Mouse (Mus musculus) testis, adult 2 months (tissue): ENCODE results near the gene Gas2.

Source experiments
- CTCF ChIP-seq: fragments of 200-500 bp; IDR thresholded peaks from 2 replicates; pipeline ENCODE4 v1.5.1; 2012; ENCODE audit warnings: low read depth, mild to moderate bottlenecking, inconsistent platforms, low read length, moderate library complexity; ENCODE audit not compliant: control insufficient read depth, insufficient read depth, insufficient replicate concordance
- POLR2A ChIP-seq: fragments of 200-500 bp; IDR thresholded peaks from 2 replicates; pipeline ENCODE4 v1.6.1; 2012; ENCODE audit warnings: low read depth, mild to moderate bottlenecking, inconsistent platforms, low read length, moderate library complexity; ENCODE audit not compliant: control insufficient read depth

DNA sequence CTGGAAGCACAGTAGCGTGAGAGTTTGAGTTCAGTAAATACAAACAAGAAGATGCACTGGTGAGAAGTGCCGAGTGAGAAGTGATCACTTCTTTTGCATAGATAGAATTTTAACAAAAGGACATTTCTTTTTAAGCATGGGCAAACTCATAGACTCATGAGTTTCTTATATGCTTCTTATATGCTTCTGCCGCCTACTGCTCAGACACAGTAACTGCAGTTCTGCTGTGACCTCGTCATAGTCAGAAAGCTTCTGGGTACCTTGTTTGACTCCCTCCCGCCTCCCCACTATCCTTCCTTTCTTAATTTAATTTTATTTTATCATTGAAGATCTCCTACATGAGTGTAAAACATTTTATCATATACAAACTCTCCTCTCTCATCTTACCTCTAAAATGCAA, 117.5 kb downstream of the Gas2 start:
- TF ChIP-seq POLR2A (no peak), CTCF (no peak)
